Mouse (Mus musculus) testis, adult 10 weeks (tissue): ENCODE data around the gene Oaz3. TPM values are rescaled to one million over a fixed set of nuclear protein-coding genes. Genes with fewer than 3 reads are reported as not detected.

ENCODE experiments used
- polyA plus RNA-seq: library from polyadenylated mRNA; stranded (reverse); fragments of 350-450 nt; fragmentation: Illumina TruSeq; extraction: RNeasy Lipid Tissue Mini Kit (QIAGEN cat#74804); gene quantifications from one replicate; pipeline ENCODE4 v1.2.3, GENCODE M21; 2014; ENCODE audit warnings: low read depth, low replicate concordance

Gene Oaz3
- 1,974 TPM for polyA plus RNA-seq

GRCm38 (mm10) chr3:94443597-94443964, at the start of gene Oaz3:
Gene Oaz3, minus strand, starts transcription at chr3:94443915.

GRCm38 (mm10) chr3:94480291-94480884, 36.7 kb upstream of the Oaz3 start, which contains the start of gene Riiad1:
Gene Riiad1, minus strand, starts transcription at chr3:94480341.

GRCm38 (mm10) chr3:94477981-94478422, 34.3 kb upstream of the Oaz3 start, which contains the start of gene Celf3:
Gene Celf3, plus strand, starts transcription at chr3:94478295.

GRCm38 (mm10) chr3:94442951-94443596, 641 bp downstream of the Oaz3 start, which contains the start of gene Mrpl9:
Gene Mrpl9, plus strand, starts transcription at chr3:94443318.

GRCm38 (mm10) chr3:94413031-94413679, 30.6 kb downstream of the Oaz3 start, which contains the start of gene Tdrkh:
Gene Tdrkh, plus strand, starts transcription at chr3:94413273.

GRCm38 (mm10) chr3:94398217-94398616, 45.5 kb downstream of the Oaz3 start, which contains the start of gene Lingo4:
Gene Lingo4, plus strand, starts transcription at chr3:94398517.

Other genes starting within 250 kb of the Oaz3 start
- 0.69 TPM for gene Gm5286, start 247.2 kb downstream of the Oaz3 start, polyA plus RNA-seq
- gene Gm4778, start 179.9 kb downstream of the Oaz3 start, polyA plus RNA-seq, result not detected
- 45.5 TPM for gene Them4, start 133.8 kb downstream of the Oaz3 start, polyA plus RNA-seq
- gene Them5, start 101.8 kb downstream of the Oaz3 start, polyA plus RNA-seq, result not detected
- not detected for gene C2cd4d, start 81.5 kb downstream of the Oaz3 start, polyA plus RNA-seq
- 1.8 TPM for gene Rorc, start 71.1 kb downstream of the Oaz3 start, polyA plus RNA-seq
- not detected for gene Lingo4, start 45.4 kb downstream of the Oaz3 start, polyA plus RNA-seq
- gene Tdrkh, start 30.6 kb downstream of the Oaz3 start, polyA plus RNA-seq, result 75.8 TPM
- 16.2 TPM for gene Mrpl9, start 597 bp downstream of the Oaz3 start, polyA plus RNA-seq
- gene Celf3, start 34.4 kb upstream of the Oaz3 start, polyA plus RNA-seq, result 5.2 TPM
- gene Riiad1, start 36.4 kb upstream of the Oaz3 start, polyA plus RNA-seq, result 300 TPM
- 76.0 TPM for gene Snx27, start 138.8 kb upstream of the Oaz3 start, polyA plus RNA-seq
- gene Gm10972, start 199.2 kb upstream of the Oaz3 start, polyA plus RNA-seq, result not detected
- gene Tuft1, start 215.0 kb upstream of the Oaz3 start, polyA plus RNA-seq, result 7.3 TPM
- gene Selenbp2, start 249.6 kb upstream of the Oaz3 start, polyA plus RNA-seq, result not detected